Mouse (Mus musculus): ENCODE measurements around the gene Pax7.

DNA sequence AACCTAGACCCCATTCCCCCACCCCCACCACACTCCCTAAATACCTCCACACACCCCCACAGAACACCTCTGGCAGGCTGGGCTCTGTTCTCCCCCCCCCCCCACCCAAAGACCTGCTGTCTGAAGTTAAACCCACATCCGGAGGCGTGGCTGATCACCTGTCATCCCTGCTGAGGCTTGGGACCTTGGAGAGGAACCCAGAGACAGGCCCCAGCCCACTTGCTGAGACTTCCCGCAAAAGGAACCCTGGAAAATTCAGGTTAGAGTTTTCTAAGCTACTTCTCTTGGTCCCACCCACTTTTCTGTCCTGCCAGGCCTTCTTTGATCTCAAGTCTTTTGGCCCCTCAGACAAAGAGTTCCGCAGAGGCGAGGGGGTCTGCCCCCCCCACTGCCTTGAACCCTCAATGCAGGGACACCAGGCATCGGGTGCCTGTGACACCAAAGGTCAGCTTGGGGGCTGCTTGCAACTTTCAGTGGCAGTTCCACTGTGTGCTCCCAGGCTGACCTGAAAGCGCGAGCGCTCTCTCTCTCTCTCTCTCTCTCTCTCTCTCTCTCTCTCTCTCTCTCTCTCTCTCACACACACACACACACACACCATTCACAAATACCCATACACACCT, 13.8 kb downstream of the Pax7 start:
- TF ChIP-seq POLR2A (IDR thresholded peaks at IDR 0.05; ENCODE audit: insufficient read length, low read depth) (no peak), TCF3 (IDR thresholded peaks at IDR 0.05; ENCODE audit: insufficient read length, low read depth) (no peak), TCF12 (IDR thresholded peaks at IDR 0.05; ENCODE audit: insufficient read depth, poor library complexity, severe bottlenecking) (no peak), SRF (IDR thresholded peaks at IDR 0.05; ENCODE audit: control insufficient read depth, insufficient read length, low read depth) (no peak), MYOG (IDR thresholded peaks at IDR 0.05; ENCODE audit: control insufficient read depth in 1 of 3, insufficient read depth in 1 of 3, insufficient read length in 2 of 3, low read depth in 2 of 3) (no peak), MAX (IDR thresholded peaks at IDR 0.05; ENCODE audit: low read depth) (no peak), MYOD1 (IDR thresholded peaks at IDR 0.05; ENCODE audit: control insufficient read depth in 1 of 3, insufficient read length in 2 of 3, low read depth in 2 of 3) (no peak), REST (IDR thresholded peaks at IDR 0.05; ENCODE audit: insufficient read depth, insufficient read length) (no peak), USF1 (IDR thresholded peaks at IDR 0.05; ENCODE audit: low read depth) (no peak), E2F4 (IDR thresholded peaks at IDR 0.05; ENCODE audit: insufficient read depth) (no peak)

Measured in myocyte (in vitro differentiated cells).